Mouse (Mus musculus) splenic B cell, adult 2 months (primary cell): Measurements from ENCODE around the gene Map3k11.
A peak's percentile ranks its signal among the peaks of the same experiment; 100 is the strongest.
"Not testable (repeated sequence)": the region's sequence is repeated elsewhere in the genome, so short reads cannot be mapped to it uniquely, and the experiment has no call there.

Source experiments
- DNase-seq: peaks from one replicate; pipeline ENCODE4 v3.0.0-alpha.2; 2011; ENCODE audit warnings: low read depth, low spot score
- H3K27me3 ChIP-seq: 2 replicates; pipeline ENCODE4 v1.6.1; 2012; ENCODE audit warnings: mild to moderate bottlenecking, low read length, moderate library complexity, mixed read lengths; ENCODE audit not compliant: control insufficient read depth, poor library complexity, insufficient read depth, severe bottlenecking
- H3K36me3 ChIP-seq: 2 replicates; pipeline ENCODE4 v1.6.1; 2012; ENCODE audit warnings: mild to moderate bottlenecking, low read length, moderate library complexity, mixed read lengths; ENCODE audit not compliant: control insufficient read depth, poor library complexity, insufficient read depth, severe bottlenecking

The Map3k11 gene

DNA sequence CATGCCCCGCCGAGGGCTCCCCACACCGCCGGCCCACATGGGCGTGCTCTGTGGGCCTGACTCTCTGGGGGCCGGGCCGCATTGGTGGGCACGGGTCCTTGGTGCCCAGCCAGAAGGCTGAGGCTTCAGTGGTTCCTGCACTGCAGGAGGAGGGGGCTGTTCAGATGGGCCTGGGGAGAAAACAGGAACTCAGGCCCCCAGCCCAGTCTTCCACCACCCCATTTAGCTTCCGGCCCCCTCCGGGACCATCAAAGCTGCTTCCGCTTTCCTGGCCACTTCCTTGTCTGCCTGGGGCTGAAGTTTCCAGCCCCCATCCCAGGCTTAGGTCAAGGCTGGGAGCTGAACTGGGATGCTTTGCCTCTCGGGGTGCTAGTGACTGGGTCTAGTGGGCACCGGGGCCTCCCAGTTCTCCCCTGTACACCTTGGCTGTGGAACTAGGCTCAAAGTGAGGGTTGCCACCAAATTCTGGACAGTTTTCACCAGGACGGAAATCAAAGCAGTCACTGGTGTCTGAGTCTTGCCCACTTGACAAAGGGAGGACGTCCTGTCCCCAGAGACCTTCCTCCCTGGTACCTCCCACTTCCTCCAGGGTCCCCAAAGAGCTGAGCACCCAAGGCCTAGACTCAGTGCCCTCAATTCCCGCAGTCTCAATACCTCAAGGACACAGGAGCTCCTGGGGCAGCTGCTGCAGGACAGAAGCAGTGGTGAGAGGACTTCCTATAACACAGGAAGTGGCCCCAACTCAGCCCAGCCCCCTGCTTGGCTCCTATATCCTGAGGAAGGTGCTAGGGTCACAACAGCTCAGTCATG lies 27.4 kb upstream of the Map3k11 start:
- Histone ChIP-seq H3K27me3 (no peaks in the 10 kb centered on the region), H3K36me3 (peaks cover 25% of the 10 kb centered on the region)
- DNase-seq, result peak; percentile 79

DNA sequence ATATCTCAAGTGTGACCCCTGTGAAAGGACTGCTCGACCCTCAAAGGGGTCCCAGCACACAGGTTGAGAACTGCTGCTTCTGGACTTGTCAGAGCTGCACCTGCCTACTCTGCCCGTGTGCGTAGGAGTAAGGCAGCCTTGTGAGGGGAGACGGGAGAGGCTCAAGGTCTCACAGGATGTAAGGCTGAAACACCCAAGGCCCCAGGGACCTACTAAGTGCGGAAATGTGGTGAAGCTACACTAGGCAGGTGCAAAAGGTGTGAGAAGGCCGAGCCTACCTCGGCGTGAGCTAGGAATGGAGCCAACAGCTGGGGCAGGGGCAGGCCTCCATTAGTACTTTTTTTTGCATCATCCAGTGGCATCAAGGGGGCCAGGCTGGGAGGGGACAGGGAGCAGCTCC lies 26.2 kb upstream of the Map3k11 start:
- Histone ChIP-seq H3K36me3 (peaks cover 23% of the 10 kb centered on the region), H3K27me3 (no peaks in the 10 kb centered on the region)
- DNase-seq, result peak; percentile 91

DNA sequence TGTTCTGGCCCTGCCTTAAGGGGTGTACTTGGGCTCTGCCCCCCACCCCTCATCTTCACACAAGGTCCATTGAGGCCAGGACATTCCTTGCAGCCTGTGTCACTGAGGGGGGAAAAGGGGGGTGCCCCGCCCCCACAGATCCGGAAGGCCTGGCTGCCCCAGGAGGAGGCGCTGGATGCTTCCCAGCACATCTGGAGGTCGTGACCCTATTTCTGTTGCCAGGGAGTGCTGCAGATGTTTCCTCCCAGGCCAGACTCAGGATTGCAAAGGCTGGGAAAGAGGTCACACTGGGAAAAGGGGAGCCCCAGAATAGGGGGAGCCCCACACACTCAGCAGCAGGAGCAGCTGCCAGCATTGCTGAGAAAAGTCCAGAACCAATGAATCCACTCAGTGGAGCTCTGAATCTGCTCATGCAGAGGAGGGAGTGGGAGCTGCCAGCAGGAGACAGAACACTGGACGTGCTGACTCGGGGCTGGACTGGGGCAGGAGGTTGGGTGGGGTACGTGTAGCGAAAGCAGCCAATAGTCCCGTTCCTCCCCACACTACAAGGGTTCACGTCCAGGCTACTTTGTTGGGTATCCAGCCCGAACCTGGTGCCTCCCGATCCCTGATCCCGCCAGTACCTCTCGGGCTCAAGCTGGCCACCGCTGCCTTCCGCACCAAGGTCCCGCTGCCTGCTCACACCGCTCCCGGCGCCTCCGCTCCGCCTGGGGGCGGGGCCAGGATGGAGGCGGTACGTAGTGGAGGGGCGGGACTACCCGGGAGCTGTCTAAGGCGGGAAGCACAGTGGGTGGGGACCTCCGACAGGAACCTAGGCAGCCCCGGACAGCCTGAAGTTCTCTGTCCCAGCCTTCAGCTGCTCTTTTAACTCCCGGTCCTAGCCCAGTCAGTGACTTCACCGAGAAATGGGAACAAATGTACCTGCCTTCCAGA lies 25.3 kb upstream of the Map3k11 start, which contains the start of gene Sipa1:
Sipa1 (minus strand) TSS at position 727 of the 933 bp plus-strand sequence.
- Histone ChIP-seq H3K27me3 (no peaks in the 10 kb centered on the region), H3K36me3 (peaks cover 17% of the 10 kb centered on the region)
- peak; percentile 91 for DNase-seq

DNA sequence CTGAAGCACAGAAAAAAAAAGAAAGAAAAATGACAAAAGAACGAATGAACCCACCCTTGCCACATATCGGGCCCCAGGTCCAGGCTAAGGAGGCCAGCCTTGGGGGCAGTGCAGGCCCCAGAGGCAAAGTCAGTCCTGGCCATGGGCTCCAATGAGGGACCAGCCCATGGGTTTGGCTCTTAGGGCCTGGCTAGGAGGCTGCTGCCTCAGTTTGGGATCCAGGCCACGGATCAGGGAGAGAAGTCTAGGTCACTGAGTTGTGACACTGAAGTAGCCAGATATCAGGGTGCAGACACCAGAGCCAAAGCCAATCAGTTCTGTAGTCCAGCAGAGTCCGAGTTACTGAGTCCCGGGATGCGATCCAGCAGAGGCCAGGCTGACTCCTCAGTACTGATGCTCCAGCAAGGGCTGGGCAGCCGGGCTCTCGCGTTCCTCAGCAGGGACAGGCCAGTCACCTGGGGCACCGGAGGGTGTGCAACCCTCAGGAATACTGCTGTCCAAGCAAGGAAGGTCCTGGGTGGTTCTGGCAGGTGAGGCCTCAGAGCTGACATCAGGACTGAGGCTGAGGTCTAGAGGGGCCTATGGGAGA lies 23.8 kb upstream of the Map3k11 start:
- peaks cover 8% of the 10 kb centered on the region for H3K36me3 ChIP-seq
- no peaks in the 10 kb centered on the region for H3K27me3 ChIP-seq
- DNase-seq, result no peak

DNA sequence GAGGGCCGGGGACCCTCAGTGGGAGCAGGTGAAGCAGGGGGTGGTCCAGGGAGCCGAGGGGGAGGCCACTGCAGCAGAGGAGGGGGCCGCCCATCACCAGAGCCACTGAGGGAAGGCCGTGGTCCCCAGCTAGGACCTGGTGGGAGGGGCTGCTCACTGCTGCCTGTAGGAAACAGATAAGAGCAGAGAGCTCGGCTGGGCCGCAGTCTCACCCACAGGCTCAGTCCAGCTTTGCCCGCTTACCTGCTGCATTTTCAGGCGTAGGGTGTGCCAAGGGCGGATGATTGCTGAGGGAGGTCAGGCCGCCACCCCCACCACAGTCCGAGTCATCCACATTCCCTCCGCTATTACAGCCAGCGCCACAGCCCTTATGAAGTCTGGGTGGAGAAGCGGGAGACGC lies 23.1 kb upstream of the Map3k11 start:
- peaks cover 5% of the 10 kb centered on the region for H3K36me3 ChIP-seq
- H3K27me3 ChIP-seq, result no peaks in the 10 kb centered on the region
- DNase-seq, result no peak

DNA sequence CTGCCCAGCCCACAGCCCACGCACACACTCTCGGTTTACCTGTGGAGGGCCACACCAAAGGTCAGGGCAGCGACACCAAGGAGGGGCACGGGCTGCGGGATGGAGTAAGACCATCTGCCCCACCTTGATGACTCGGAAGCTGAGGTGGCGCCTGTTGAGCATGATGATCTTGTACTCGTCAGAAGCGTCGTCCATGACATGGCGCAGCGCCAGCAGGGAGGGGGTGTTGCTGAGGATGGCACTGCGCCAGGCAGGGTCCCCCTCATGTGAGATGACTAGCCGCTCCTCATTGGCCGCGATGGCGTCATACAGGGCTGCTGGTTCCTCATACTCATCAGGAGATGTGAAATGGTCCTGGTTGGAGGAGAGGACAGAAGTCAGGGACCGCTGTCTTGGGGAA lies 22.2 kb upstream of the Map3k11 start:
- H3K27me3 ChIP-seq, result no peaks in the 10 kb centered on the region
- no peak for DNase-seq
- peaks cover 8% of the 10 kb centered on the region for H3K36me3 ChIP-seq

DNA sequence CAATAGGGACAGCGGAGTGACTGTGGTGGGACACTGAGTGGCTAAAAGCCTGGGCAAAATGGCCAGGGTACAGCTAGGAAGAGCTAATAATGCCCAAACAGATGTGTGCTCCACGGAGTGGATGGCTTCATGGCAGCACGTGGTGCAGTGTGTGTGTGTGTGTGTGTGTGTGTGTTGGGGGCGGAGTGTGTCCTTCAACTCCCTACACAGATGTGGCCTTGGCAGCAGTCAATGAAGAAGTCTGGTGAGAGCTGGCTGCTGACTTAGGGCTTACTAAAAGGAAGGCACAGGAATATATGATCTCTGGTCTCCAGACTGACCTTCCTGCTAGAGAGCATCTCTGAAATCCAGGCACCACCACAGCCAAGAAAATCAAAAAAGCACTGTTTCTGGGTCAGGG lies 20.2 kb upstream of the Map3k11 start:
- Histone ChIP-seq H3K27me3 (no peaks in the 10 kb centered on the region), H3K36me3 (peaks cover 11% of the 10 kb centered on the region)
- no peak for DNase-seq

DNA sequence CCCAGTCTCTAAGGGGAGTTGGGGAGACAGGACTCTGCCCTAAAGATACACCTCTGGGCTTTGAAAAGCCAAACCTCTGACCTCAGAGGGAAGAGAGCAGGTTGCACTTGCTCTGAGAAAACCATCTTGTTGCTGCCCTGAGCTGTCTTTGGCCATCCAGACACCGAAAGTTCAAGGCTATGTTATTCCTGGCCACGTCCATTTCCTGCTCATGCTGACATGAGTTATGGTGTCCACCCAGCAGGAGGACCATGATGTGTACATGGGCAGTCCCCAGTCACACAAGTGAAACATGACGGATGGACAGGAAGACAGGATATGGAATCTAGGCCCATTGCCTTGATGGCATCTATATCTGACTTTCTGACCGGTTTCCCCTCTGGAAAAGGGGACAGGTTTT lies 8.1 kb upstream of the Map3k11 start:
- no peak for DNase-seq
- Histone ChIP-seq H3K27me3 (no peaks in the 10 kb centered on the region), H3K36me3 (peaks cover 26% of the 10 kb centered on the region)

DNA sequence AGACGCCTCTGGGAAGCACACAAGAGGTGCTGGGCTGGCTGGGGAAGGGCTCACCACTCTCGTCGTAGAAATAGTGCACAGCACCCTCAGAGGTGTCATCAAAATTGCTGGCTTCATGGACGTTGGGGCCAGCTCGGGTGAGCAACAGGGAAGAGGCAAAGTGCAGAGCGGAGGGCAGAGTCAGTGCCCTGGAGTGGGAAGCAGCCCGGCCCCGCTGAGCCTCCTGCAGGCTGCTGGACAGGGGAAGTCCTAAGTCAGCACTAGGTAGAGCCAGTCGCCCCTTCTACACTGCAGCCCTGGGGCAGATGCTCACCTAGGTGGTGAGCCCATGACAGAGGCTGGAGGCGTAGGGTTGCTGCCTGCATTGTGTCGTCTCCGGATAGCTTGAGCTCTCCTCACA lies 4.3 kb upstream of the Map3k11 start:
- Histone ChIP-seq H3K27me3 (no peaks in the 10 kb centered on the region), H3K36me3 (peaks cover 17% of the 10 kb centered on the region)
- no peak for DNase-seq

DNA sequence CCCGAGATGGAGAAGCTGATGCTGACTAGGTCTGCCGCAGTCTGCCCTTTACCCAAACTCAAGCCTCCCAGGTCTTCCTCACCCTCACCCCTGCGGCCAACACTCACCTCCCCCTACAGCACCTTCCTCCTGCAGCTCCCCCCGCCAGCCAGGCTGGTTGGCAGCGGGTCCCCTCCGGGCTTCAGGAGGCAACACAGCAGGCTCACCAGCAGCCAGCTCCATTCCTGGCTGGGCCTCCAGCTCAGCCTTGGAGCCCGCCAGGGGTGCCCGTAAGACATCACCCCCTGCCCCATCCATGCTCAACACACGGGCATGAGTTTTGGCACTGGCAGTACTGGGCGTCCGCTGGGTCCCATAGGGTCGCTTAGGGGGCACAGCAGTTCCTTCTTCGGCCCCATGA lies 3.6 kb upstream of the Map3k11 start:
- DNase-seq, result no peak
- H3K27me3 ChIP-seq, result no peaks in the 10 kb centered on the region

DNA sequence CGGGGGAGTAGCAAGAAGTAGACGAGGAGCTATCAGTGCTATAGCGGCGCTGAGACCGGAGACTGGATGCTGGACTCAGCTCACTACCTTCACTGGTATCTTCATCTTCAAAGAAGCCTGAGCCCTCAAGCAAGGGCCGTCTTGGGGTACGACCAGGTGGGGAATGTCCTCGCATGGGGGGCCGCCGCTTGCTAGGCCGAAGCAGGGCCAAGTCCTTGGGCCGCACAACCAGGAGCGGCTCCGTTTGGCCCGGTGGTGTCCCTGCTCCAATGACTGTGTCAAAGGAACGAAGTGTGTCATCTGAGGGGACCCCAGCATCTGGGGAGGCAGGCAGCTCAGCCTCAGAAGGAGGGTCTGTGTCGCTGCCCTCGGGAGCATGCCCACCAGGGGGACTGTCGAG lies 3.1 kb upstream of the Map3k11 start:
- peaks cover 17% of the 10 kb centered on the region for H3K36me3 ChIP-seq
- DNase-seq, result no peak
- H3K27me3 ChIP-seq, result no peaks in the 10 kb centered on the region

More for the DNA sequence above, 3.6 kb upstream of the Map3k11 start:
- H3K36me3 ChIP-seq, result peaks cover 17% of the 10 kb centered on the region

DNA sequence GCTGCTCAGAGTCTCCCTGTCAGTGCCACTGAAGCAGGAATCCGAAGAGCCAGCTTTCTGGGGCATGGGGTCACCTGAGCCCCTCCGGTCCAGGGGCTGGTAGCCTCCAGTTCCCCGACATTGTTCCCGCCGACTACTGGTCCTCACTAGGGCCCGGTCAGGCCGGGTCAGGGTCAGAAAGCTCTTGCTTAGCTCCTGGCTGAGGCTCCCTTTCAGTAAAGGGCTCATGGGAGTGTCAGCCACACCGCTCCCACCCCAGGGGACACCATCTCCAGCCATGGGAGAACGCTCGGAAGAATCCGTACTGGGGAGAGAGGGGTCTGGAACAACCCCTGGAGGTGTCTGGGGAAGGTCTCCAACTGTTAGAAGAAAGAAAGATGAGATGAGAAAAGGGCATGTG lies 2.7 kb upstream of the Map3k11 start:
- Histone ChIP-seq H3K27me3 (no peaks in the 10 kb centered on the region), H3K36me3 (peaks cover 17% of the 10 kb centered on the region)
- no peak for DNase-seq

DNA sequence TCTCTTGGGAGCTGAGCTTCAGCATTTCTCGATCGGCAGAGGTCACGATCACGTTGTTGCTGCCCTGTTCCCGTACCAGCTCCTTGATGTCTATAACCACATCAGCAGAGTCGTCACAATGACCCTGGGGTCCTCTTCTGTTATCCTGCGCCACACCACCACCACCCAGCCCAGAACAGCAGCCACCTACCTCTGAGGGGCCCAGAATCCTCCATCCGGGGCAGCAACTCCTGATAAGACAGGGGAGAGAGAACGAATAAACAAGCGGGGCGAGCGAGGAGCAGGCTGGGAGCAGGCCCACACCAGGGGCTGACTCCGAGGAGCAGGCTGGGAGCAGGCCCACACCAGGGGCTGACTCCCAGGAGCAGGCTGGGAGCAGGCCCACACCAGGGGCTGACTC lies 2.1 kb upstream of the Map3k11 start:
- no peaks in the 10 kb centered on the region for H3K27me3 ChIP-seq
- H3K36me3 ChIP-seq, result peaks cover 12% of the 10 kb centered on the region
- no peak for DNase-seq

DNA sequence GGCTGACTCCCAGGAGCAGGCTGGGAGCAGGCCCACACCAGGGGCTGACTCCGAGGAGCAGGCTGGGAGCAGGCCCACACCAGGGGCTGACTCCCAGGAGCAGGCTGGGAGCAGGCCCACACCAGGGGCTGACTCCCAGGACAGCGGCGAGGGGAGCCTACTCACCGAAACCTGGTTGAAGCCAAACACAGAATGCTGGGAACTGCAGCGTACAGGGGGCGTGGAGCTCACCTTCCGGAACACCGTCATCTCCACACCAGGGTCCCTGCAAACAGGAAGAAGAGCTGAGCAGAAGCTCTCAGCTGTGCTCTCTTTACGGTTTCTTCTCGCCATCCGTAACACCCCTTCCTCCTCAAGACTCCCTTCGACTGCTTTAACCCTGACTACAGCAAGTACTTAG lies 1.6 kb upstream of the Map3k11 start:
- DNase-seq, H3K27me3 ChIP-seq: not testable (repeated sequence)

DNA sequence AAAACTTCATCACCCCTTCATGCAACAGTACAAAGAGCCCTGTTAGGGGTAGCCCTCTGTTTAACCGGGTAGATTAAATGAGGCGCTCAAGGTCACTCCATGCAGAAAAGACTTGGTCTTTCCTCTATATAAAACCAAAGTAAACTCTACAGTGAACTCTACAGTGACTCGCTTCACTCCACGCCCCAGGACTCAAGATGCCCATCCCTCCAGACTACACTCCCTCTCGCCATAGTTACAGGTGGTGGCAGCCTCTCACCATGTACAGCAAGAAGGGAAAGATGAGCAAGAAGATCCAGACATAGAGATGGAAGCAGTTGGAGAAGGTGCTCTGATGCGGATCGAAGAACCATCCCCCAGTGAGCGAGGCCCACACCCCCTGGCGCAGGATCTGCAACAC lies 804 bp upstream of the Map3k11 start:
- Histone ChIP-seq H3K36me3 (peaks cover 9% of the 10 kb centered on the region), H3K27me3 (no peaks in the 10 kb centered on the region)
- no peak for DNase-seq

More for the DNA sequence above, 1.6 kb upstream of the Map3k11 start:
- H3K36me3 ChIP-seq, result peaks cover 12% of the 10 kb centered on the region
